Mouse (Mus musculus): ENCODE measurements around the gene Itpka.

- TF ChIP-seq CTCF (IDR thresholded peaks at IDR 0.05; ENCODE audit: low read depth, low read length) (no peak), POLR2A (IDR thresholded peaks at IDR 0.05; ENCODE audit: borderline replicate concordance, low read depth, low read length) (no peak)
Observed at GRCm38 (mm10) chr2:119743808-119744162, 1.6 kb downstream of the Itpka start.

Data from bone marrow macrophage, adult 2 months (primary cell).